Mouse (Mus musculus) limb, embryonic 10.5 days (tissue): Measurements from ENCODE around the gene Insc. TPM values are rescaled to one million over a fixed set of nuclear protein-coding genes. Genes with fewer than 3 reads are reported as not detected.
"Not testable (repeated sequence)": the region's sequence is repeated elsewhere in the genome, so short reads cannot be mapped to it uniquely, and the experiment has no call there.

ENCODE experiments used
- DNase-seq: peaks from one replicate; pipeline ENCODE4 v3.0.0-alpha.2; 2017; ENCODE audit warnings: low spot score
- H3K27ac ChIP-seq: fragments of 300-500 bp; sonication (generic); 2 replicates; pipeline ENCODE4 v1.5.1; 2016; ENCODE audit warnings: mild to moderate bottlenecking
- H3K27me3 ChIP-seq: fragments of 300-500 bp; sonication (generic); 2 replicates; pipeline ENCODE4 v1.6.1; 2016; ENCODE audit warnings: low read depth, mild to moderate bottlenecking; ENCODE audit not compliant: poor library complexity, severe bottlenecking
- H3K36me3 ChIP-seq: fragments of 300-500 bp; sonication (generic); 2 replicates; pipeline ENCODE4 v1.6.1; 2016; ENCODE audit warnings: mild to moderate bottlenecking, moderate library complexity
- H3K4me1 ChIP-seq: fragments of 300-500 bp; sonication (generic); 2 replicates; pipeline ENCODE4 v1.6.1; 2016
- H3K4me3 ChIP-seq: fragments of 300-500 bp; sonication (generic); 2 replicates; pipeline ENCODE4 v1.5.1; 2016; ENCODE audit warnings: mild to moderate bottlenecking, moderate library complexity
- H3K9me3 ChIP-seq: fragments of 300-500 bp; sonication (generic); replicated peaks from 2 replicates; pipeline ENCODE4 v1.6.1; 2016; ENCODE audit warnings: mild to moderate bottlenecking
- WGBS: fragments of 180-500 bp; shearing (Covaris S2); methylation state at CpG from one replicate; pipeline ENCODE4 v1.1.7; 2016; 5-methylcytosine and 5-hydroxymethylcytosine counted together
- polyA plus RNA-seq: library from polyadenylated mRNA; unstranded; fragments of >200 nt; fragmentation: Nextera tagmentation; extraction: Ambion mirVana; gene quantifications from 2 replicates; pipeline ENCODE4 v1.2.1, GENCODE M21; 2016

Gene Insc
- polyA plus RNA-seq: 0.08 and 0.85 TPM in 2 replicates

DNA sequence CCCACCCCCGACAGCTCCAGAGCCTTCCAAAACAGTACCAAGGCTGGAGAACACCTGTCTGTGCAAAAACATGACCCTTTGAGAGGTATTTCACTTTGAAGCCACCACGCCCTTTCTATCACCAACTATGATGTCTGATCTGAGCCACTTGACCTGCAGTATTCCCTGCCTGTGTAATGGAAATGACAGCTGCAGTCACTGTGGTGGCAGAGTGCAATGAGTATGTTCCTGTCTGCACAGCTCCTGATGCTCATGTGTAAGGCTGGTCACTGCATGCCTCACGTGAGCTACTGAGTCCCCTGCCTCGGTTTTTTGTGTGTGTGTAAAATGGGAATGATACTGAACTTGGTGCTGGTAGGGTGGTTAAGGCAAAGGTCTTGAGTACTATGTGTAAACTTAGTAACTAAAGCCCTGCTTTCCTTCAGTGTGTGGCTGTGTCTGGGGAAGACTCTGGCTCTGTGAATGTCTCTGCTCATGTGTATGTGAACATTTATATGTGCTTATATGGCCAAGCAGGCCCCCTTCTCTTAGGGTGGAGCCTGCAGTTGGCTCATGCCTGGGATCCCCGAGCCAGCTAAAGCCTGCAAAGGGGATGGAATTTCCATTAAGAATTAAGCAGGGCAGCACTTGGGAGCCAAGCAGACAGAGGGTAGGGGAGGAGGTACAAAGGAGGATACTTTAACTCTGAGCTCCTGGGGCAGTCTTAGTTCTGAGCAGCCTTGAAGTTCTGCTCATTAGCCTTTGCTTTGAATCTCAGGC, at the start of gene Insc:
TSS of gene Insc (plus strand) at position 673 of the 759 bp plus-strand sequence.
- Histone ChIP-seq H3K27ac (no peak within 1 kb of the TSS), H3K27me3 (peaks cover 32% of the 10 kb centered on the region), H3K9me3 (no peaks in the 10 kb centered on the region), H3K4me1 (peaks cover 12% of the 10 kb centered on the region), H3K4me3 (no peak within 1 kb of the TSS), H3K36me3 (no peaks in the 10 kb centered on the region)
- no peak for DNase-seq
- 84% methylated on average over 5 of the region's 5 CpGs for WGBS

DNA sequence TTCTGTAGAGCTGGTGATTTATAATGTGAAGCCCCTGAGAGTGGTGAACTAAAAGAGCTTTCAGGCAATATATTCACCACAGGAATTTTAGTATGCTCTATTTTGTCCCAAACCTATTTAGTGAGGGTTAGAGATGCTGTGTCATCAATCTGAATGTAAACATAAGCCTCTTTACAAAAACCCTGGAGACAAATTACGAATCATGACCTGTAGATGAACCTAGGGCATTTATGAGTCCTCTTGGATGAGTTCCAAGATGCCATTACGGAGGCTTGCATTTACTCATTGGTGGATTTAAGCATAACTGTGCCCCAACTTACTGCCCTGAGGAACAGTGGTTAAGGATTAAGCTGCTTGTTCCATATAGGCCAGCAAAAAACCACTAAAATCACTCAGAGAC, 42.6 kb upstream of the Insc start:
- WGBS: 83% methylated on average over 2 of the region's 2 CpGs
- H3K27me3 ChIP-seq: no peaks in the 10 kb centered on the region
- H3K27ac ChIP-seq: no peak overlapping the region
- no peaks in the 10 kb centered on the region for H3K36me3 ChIP-seq
- DNase-seq: no peak
- H3K4me3 ChIP-seq: no peak overlapping the region
- no peaks in the 10 kb centered on the region for H3K4me1 ChIP-seq
- no peaks in the 10 kb centered on the region for H3K9me3 ChIP-seq

DNA sequence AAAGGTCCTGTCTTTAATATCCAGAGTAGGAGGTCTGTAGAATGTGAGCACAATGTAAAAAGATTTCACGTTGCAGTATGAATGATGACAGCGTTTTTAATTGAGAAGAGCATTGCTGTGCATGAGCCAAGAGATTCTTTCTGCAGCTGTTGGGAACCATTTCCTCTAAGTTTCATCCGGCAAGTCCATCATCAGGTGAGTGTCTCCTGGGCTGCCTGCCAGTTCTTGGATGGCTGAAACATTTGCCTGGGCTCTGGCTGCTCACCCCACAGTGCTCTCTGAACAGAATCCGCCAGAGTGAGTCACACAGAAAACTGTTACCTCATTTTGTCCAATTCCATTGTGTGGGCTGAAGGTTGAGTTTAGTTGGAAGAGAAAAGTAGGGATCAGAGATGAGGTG, 36.8 kb upstream of the Insc start:
- WGBS: 88% methylated on average over 4 of the region's 4 CpGs
- Histone ChIP-seq H3K4me3 (no peak overlapping the region), H3K9me3 (no peaks in the 10 kb centered on the region), H3K4me1 (no peaks in the 10 kb centered on the region), H3K36me3 (no peaks in the 10 kb centered on the region), H3K27me3 (no peaks in the 10 kb centered on the region), H3K27ac (no peak overlapping the region)
- no peak for DNase-seq

DNA sequence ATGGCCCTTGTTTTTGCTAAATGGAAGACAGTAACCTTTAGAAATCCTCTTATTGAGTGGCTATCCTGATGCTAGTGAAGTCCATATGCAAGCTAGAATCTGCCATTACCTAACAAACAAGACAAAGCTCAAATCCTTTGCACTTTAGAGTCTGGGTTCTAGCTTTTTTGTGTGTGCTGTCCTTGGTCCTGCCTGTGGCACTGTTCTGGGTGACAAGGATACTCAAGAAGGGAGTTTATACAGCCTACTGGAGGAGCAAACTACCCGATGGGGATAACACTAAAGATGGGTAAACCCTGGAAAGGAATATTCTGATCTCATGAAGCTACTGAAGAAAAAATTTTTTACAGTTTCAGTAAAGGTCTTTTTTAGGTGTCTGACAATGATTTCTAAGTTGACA, 36.1 kb upstream of the Insc start:
- no peak overlapping the region for H3K4me3 ChIP-seq
- WGBS: 81% methylated on average over 1 of the region's 1 CpGs
- no peaks in the 10 kb centered on the region for H3K9me3 ChIP-seq

DNA sequence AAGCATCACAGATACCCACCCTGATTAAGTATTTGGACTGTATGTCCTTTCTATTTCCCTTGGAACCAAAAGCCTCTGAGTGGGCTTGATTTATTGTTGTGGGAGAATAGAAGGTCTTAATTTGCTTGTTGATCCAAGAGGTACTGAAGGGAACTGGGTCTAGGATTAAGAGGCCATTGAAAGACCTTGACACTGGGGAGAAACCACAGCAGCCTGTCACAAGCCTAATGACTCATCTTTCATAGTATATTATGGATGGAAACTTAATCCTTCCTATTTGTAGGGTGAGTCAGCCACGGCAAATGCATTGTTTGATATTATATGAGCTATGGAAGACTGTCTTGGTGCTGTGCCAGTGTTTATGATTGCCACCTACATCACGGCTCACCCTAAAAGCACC, 33.1 kb upstream of the Insc start:
- no peak for DNase-seq
- Histone ChIP-seq H3K4me1 (no peaks in the 10 kb centered on the region), H3K27ac (no peak overlapping the region), H3K27me3 (no peaks in the 10 kb centered on the region), H3K4me3 (no peak overlapping the region), H3K36me3 (no peaks in the 10 kb centered on the region), H3K9me3 (no peaks in the 10 kb centered on the region)
- 93% methylated on average over 2 of the region's 2 CpGs for WGBS

More for the DNA sequence above, 36.1 kb upstream of the Insc start:
- no peak for DNase-seq
- H3K27me3 ChIP-seq: no peaks in the 10 kb centered on the region
- no peaks in the 10 kb centered on the region for H3K4me1 ChIP-seq
- no peaks in the 10 kb centered on the region for H3K36me3 ChIP-seq
- no peak overlapping the region for H3K27ac ChIP-seq

DNA sequence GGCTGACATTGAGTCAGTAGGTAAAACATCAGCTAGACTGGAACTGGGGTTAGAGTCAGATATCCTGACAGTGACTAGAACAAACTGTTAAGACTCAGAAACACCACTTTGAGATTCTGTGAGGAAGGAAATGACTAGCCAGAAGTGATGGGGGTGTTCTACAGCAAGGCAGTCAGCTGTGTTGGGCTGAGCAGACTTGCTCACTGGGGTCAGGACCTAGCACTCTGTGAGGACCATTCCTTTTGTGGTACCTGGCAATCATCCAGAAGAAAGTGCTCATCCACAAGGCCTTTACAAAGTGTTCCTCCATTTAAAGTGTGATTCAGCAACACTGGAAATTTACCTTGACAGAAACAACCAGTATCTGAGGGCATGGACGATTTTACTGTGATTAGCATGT, 31.0 kb upstream of the Insc start:
- no peak overlapping the region for H3K27ac ChIP-seq
- 80% methylated on average over 1 of the region's 1 CpGs for WGBS
- H3K36me3 ChIP-seq: no peaks in the 10 kb centered on the region
- peaks cover under 1% of the 10 kb centered on the region; the same call in 1 of the 2 replicates for H3K4me1 ChIP-seq
- H3K9me3 ChIP-seq: no peaks in the 10 kb centered on the region
- peaks cover 12% of the 10 kb centered on the region for H3K27me3 ChIP-seq
- DNase-seq: no peak
- no peak overlapping the region for H3K4me3 ChIP-seq

DNA sequence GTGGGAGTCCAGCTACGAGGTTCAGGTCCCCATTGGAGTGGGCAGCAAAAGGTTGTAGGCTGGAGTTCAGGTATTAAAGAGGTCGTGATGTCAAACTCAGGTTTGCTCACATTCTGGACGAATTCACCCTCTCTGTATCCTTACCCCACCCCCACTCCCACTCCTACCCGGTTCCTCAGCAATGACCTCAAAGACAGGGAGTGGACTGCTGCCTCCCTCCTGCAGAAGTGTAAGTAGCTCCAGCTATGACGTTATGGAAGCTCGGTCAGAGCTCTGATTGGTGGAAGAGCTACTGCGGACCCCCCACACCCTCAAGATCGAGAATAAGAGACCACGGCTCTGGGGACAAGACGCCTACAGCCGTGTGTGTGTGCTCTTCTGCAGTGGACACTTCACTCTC, 25.2 kb upstream of the Insc start, which contains the start of gene Calcb:
TSS of gene Calcb (plus strand) at position 344 of the 400 bp plus-strand sequence.
- Histone ChIP-seq H3K36me3 (no peaks in the 10 kb centered on the region), H3K9me3 (no peaks in the 10 kb centered on the region), H3K27me3 (peaks cover 51% of the 10 kb centered on the region), H3K4me1 (peaks cover 17% of the 10 kb centered on the region), H3K4me3 (peak within 1 kb of the TSS; percentile 15; the same call in 1 of the 2 replicates), H3K27ac (no peak within 1 kb of the TSS)
- DNase-seq: no peak
- 7% methylated on average over 11 of the region's 11 CpGs for WGBS

DNA sequence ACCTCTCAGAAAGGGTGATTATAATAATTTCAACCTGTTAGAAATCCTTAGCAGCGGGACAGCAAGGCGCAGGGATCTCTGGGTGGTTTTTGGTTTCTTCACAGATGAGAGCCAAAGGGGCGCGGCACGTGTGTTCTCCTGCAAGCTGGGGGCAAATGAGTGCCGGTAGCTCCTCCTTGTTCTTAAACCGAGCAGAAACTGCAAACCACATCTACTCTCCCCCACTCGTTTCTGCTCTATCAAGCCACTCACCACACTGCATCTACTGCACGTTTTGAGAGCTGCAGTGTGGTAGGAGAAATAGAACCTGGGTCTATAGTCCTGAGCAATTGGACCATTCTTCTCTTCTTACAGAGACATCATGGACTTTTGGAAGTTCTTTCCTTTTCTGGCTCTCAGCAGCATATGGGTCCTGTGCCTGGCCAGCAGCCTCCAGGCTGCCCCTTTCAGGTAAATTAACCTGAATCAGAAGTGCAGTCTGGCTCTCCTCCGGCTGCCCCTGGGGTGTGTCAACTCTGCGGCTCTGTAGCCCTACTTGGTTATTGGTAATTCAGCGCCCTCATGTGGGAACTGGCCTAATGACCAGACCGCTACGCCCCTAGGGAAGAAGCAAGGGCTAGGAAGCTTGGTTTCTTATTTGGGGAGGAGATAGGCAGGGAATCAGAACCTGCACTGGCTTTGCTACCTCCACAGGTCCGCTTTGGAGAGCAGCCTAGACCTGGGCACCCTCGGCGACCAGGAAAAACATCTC, 23.9 kb upstream of the Insc start:
- 3% methylated on average over 17 of the region's 17 CpGs for WGBS
- peak overlapping the region; percentile 15; the same call in 1 of the 2 replicates for H3K4me3 ChIP-seq
- H3K36me3 ChIP-seq: no peaks in the 10 kb centered on the region
- H3K9me3 ChIP-seq: no peaks in the 10 kb centered on the region
- peak; percentile 52 for DNase-seq
- H3K27ac ChIP-seq: no peak overlapping the region
- peaks cover 51% of the 10 kb centered on the region for H3K27me3 ChIP-seq
- peaks cover 17% of the 10 kb centered on the region for H3K4me1 ChIP-seq

DNA sequence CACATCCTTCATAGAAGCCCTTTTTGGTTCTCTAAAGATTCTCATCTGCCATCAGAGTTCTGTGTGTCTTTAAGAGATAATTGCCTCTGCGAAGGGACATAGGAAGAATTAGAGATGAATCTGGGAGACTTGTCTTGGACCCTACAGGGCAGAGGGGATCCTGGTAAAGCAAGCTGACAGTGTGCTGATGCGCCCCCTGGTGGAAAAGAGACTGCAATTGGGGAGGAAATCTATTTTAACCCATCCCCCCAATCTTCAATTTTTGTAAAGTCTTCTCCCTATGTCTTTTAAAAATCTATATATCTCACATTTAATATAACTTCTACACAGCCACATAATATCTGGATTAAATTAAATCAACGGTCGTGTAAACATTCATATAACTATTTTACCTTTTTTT, 13.8 kb upstream of the Insc start:
- not testable (repeated sequence) for H3K27me3 ChIP-seq, H3K4me3 ChIP-seq, H3K27ac ChIP-seq, H3K36me3 ChIP-seq, H3K4me1 ChIP-seq, DNase-seq, H3K9me3 ChIP-seq
- WGBS: 65% methylated on average over 4 of the region's 4 CpGs

DNA sequence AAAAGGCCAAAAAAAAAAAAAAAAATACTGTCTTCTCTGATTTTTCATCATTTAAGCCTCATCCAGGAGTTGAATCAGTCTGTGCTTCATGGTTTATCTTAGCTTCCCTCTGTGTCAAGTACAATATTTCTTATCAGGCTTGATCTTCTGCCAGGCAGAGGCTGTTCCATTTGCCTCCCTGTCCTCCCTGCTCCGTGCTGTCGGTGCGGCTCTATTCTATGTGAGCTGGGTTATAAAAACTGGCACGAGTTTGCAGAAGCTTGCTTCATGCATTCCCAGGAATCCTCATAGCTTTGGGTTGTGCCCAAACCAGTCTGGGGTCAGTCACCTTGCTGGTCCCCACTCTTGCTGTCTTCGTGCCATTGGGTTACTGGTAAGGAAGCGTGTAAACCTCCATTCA, 12.3 kb upstream of the Insc start:
- 83% methylated on average over 6 of the region's 6 CpGs for WGBS

DNA sequence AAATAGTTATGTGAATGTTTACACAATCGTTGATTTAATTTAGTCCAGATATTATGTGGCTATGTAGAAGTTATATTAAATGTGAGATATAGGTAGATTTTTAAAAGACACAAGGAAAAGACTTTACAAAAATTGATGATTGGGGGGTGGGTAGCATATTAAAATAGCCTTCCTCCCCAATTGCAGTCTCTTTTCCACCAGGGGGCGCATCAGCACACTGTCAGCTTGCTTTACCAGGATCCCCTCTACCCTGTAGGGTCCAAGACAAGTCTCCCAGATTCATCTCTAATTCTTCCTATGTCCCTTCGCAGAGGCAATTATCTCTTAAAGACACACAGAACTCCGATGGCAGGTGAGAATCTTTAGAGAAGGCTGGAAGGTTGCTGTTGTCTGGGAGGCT, 11.8 kb upstream of the Insc start:
- H3K27ac ChIP-seq, H3K36me3 ChIP-seq, H3K4me1 ChIP-seq, DNase-seq, H3K9me3 ChIP-seq, H3K27me3 ChIP-seq, H3K4me3 ChIP-seq: not testable (repeated sequence)
- 43% methylated on average over 4 of the region's 4 CpGs for WGBS

More for the DNA sequence above, 12.3 kb upstream of the Insc start:
- no peaks in the 10 kb centered on the region for H3K27me3 ChIP-seq
- no peaks in the 10 kb centered on the region for H3K9me3 ChIP-seq
- no peaks in the 10 kb centered on the region for H3K4me1 ChIP-seq
- H3K27ac ChIP-seq: no peak overlapping the region
- no peak for DNase-seq
- H3K4me3 ChIP-seq: no peak overlapping the region
- H3K36me3 ChIP-seq: no peaks in the 10 kb centered on the region

DNA sequence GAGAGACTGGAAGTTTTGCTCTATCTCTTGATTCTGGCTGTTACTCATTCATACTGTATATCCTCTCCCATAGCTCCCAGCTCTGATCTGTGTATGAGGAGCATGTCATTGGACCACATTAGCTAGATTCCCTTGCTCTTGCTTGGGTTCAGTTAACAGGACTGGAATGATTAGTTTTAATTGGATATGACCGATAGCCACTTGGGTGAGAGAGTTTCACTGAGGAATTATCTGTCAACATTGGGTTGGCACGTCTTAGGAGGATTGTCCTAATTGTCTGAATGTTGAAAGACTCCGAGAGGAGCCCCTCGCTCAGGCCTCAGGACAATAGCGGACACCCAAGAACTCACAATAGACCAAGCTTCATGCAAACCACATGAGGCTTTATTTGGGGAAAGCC, 7.2 kb upstream of the Insc start:
- 90% methylated on average over 5 of the region's 5 CpGs for WGBS
- no peak for DNase-seq
- no peak overlapping the region for H3K4me3 ChIP-seq
- no peak overlapping the region for H3K27ac ChIP-seq
- H3K9me3 ChIP-seq: no peaks in the 10 kb centered on the region
- no peaks in the 10 kb centered on the region for H3K36me3 ChIP-seq
- no peaks in the 10 kb centered on the region for H3K27me3 ChIP-seq
- no peaks in the 10 kb centered on the region for H3K4me1 ChIP-seq

DNA sequence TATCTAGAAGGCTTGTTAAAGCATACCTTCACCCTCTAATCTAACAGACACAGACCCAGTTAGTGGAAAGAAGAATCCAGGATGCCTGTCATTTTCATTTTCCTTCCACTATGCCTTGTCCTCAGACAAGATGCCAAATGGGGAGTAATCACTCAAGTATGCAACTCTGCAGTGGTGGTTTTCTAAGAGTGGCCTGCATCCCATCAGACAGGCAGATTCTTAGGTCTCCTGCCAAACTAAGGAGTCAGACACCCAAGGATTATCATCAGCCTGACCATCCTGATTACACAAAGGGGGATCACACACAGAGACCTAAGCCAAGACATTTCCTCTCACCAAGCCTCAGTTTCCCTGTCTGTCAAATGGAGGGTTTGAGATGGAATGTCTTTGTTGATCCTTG, 5.3 kb upstream of the Insc start:
- no peaks in the 10 kb centered on the region for H3K9me3 ChIP-seq
- no peaks in the 10 kb centered on the region for H3K36me3 ChIP-seq
- no peak overlapping the region for H3K27ac ChIP-seq
- no peaks in the 10 kb centered on the region for H3K27me3 ChIP-seq
- DNase-seq: no peak
- H3K4me1 ChIP-seq: no peaks in the 10 kb centered on the region
- no peak overlapping the region for H3K4me3 ChIP-seq
